Mouse (Mus musculus) G1E (cell line): ENCODE measurements around the gene Fam71e1.

ENCODE experiments used
- CTCF ChIP-seq: IDR thresholded peaks from 2 replicates; pipeline ENCODE4 v1.5.1; 2012; ENCODE audit warnings: low read depth, low read length, inconsistent platforms, mixed read lengths
- GATA1 ChIP-seq: IDR thresholded peaks from 2 replicates; pipeline ENCODE4 v1.6.1; 2012; ENCODE audit warnings: borderline replicate concordance, low read length, inconsistent platforms, mixed read lengths
- GATA2 ChIP-seq: IDR thresholded peaks from 2 replicates; pipeline ENCODE4 v1.6.1; 2012; ENCODE audit warnings: low read depth, low read length, inconsistent platforms, borderline replicate concordance
- POLR2AphosphoS5 ChIP-seq: IDR thresholded peaks from 2 replicates; pipeline ENCODE4 v1.6.1; 2012; ENCODE audit warnings: low read depth, low read length, inconsistent platforms; ENCODE audit not compliant: insufficient replicate concordance
- TAL1 ChIP-seq: conservative IDR thresholded peaks from 2 replicates; pipeline ENCODE4 v1.6.1; 2012; ENCODE audit warnings: low read depth, low read length, inconsistent platforms, mixed read lengths

- no peak for TF ChIP-seq CTCF
- no peak for TF ChIP-seq TAL1
- TF ChIP-seq GATA1: no peak
- 0 out of 2 replicates have a peak, but pooled peaks have one; percentile 30 for TF ChIP-seq POLR2AphosphoS5
- TF ChIP-seq GATA2: no peak
Observed at GRCm38 (mm10) chr7:44496771-44497109, 359 bp downstream of the Fam71e1 start.
